Mouse (Mus musculus) stomach, embryonic 14.5 days (tissue): ENCODE measurements at regions not wholly inside any gene's neighbourhood (a gene's known extent, or its start where the extent isn't known, plus 50 kb on each side); places are given as distances from the start of the nearest gene placed in this dataset.

Source experiments
- ATAC-seq: fragments of 200-750 bp; cut with Nextera tagmentation; 2 replicates; pipeline ENCODE4 v1.8.0; 2017; ENCODE audit warnings: low read depth, moderate TSS enrichment; ENCODE audit not compliant: insufficient number of reproducible peaks, insufficient read depth, low FRiP score
- H3K27ac ChIP-seq: fragments of 300-500 bp; sonication (generic); 2 replicates; pipeline ENCODE4 v1.5.1; 2014; ENCODE audit warnings: mild to moderate bottlenecking, low read length, moderate library complexity, mixed read lengths
- H3K27me3 ChIP-seq: fragments of 300-500 bp; sonication (generic); 2 replicates; pipeline ENCODE4 v1.6.1; 2014; ENCODE audit warnings: low read length, control low read depth, mixed read lengths; ENCODE audit not compliant: control insufficient read depth, insufficient read depth
- H3K36me3 ChIP-seq: fragments of 300-500 bp; sonication (generic); 2 replicates; pipeline ENCODE4 v1.6.1; 2014; ENCODE audit warnings: mild to moderate bottlenecking, control low read depth, low read length, moderate library complexity, mixed read lengths; ENCODE audit not compliant: control insufficient read depth, insufficient read depth
- H3K4me1 ChIP-seq: fragments of 300-500 bp; sonication (generic); 2 replicates; pipeline ENCODE4 v1.6.1; 2014; ENCODE audit warnings: low read length, control low read depth, mixed read lengths; ENCODE audit not compliant: control insufficient read depth, insufficient read depth
- H3K4me2 ChIP-seq: fragments of 300-500 bp; sonication (generic); replicated peaks from 2 replicates; pipeline ENCODE4 v1.6.1; 2014; ENCODE audit warnings: low read depth, low read length, control low read depth
- H3K4me3 ChIP-seq: fragments of 300-500 bp; sonication (generic); 2 replicates; pipeline ENCODE4 v1.5.1; 2014; ENCODE audit warnings: low read depth, low read length, control low read depth
- H3K9ac ChIP-seq: fragments of 300-500 bp; sonication (generic); replicated peaks from 2 replicates; pipeline ENCODE4 v1.6.1; 2014; ENCODE audit warnings: low read depth, mild to moderate bottlenecking, control low read depth, low read length, moderate library complexity, mixed read lengths
- H3K9me3 ChIP-seq: fragments of 300-500 bp; sonication (generic); 2 replicates; pipeline ENCODE4 v1.6.1; 2016; ENCODE audit warnings: low read depth, low read length, control low read depth; ENCODE audit not compliant: control insufficient read depth
- WGBS: fragments of 180-500 bp; shearing (Covaris S2); extraction: QIAGEN DNeasy Blood & Tissue Kit; methylation state at CpG from one replicate; pipeline ENCODE4 v1.1.7; 2014; 5-methylcytosine and 5-hydroxymethylcytosine counted together

DNA sequence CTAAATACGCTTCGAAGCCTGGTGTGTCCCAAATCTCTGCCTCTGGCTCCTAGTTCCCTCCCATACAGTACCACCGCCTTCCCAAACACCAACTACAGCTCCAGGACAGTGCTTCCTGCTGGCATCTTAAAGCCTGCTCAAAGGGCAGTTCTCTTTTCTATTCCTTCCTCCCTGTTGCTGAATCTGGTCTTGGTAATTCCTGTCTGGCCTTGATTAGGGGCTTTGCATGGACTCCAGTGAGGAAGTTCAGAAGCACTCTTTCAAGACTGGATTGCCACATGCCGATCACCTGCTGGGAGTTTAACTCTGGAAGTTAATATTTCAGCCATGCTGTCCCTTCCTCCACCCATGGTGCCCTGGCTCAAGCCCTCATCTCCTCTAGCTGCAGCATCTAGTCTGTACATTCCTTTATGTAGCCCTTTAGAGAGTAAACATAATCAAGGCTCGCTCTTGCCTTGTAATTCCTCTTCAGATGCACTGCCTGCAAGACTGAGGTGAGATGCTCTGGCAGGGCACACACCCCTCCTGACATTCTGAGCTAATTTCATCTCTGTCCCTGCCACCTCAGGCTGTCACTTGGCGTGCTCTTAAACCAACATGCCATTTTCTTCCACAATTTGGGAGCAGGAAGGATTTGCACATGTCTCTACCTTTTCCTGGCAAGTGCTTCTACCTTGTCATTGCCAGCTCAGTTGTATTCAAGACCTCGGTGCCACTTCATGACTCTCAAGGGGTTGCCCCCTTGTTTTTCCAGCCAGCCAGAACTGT is 148.8 kb upstream of the Bcl6 start:
- WGBS, result 86% methylated on average over 7 of the region's 7 CpGs

DNA sequence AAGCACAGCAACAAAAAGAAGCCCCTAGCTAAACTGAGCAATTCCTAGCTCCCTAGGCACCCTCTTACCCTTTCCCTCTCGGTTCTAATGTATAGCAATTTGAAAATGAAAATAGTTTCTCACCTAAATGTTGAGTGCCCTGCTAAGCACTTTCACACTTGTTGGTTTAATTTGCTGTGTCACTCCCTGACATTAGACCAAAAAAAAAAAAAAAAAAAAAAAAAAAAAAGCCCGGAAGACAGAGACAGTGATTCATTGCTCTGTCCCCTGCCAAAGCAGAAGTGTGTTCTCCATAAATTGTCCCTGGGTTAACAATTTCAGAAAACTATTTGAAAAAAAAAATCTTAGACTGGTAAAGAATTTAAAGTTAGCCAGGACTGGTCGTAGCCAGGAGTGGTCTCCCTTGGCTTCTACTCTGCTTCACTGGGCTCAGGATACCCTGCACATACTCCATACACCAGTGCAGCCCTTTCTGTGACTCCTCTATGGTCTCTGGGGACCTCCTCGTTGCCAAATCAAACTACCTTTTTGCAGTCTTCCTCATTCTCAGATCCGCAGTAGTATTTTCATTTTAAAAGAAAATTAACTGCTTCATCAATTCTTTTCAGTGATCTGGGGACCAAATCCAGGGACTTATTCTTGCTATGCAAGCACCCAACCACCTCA is 148.0 kb upstream of the Bcl6 start:
- Histone ChIP-seq H3K9ac (no peak overlapping the region), H3K4me2 (no peak overlapping the region), H3K4me3 (no peak overlapping the region), H3K27ac (no peak overlapping the region), H3K27me3 (no peaks in the 10 kb centered on the region), H3K4me1 (no peaks in the 10 kb centered on the region), H3K36me3 (no peaks in the 10 kb centered on the region), H3K9me3 (no peaks in the 10 kb centered on the region)
- no peak for ATAC-seq
- 61% methylated on average over 5 of the region's 5 CpGs for WGBS

More for the DNA sequence above, 148.8 kb upstream of the Bcl6 start:
- no peaks in the 10 kb centered on the region for H3K4me1 ChIP-seq
- no peak overlapping the region for H3K4me3 ChIP-seq
- no peaks in the 10 kb centered on the region for H3K27me3 ChIP-seq
- H3K4me2 ChIP-seq, result no peak overlapping the region
- H3K27ac ChIP-seq, result no peak overlapping the region
- no peaks in the 10 kb centered on the region for H3K9me3 ChIP-seq
- no peak overlapping the region for H3K9ac ChIP-seq
- no peak for ATAC-seq
- no peaks in the 10 kb centered on the region for H3K36me3 ChIP-seq

DNA sequence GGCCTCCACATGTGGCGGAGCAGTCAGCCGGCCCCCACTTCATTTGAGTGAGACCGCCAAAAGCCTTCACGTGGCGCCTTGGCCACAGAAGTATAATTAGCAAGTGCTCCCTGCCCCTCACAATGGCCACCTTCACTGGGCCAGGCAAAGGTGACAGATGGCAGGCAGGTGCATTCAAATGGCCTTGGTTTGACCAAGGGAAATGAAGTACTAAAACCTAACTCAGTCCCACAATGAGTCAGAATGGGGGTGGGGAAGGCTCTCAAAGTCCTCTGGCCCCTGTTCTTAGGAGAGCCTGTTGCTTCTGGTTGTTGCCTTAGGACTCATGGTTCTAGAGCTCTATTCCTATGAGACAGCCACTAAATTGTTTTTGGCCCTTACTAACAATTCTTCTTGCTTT is 147.2 kb upstream of the Bcl6 start:
- Histone ChIP-seq H3K36me3 (no peaks in the 10 kb centered on the region), H3K4me1 (no peaks in the 10 kb centered on the region), H3K4me2 (no peak overlapping the region), H3K27ac (no peak overlapping the region), H3K9ac (no peak overlapping the region), H3K27me3 (no peaks in the 10 kb centered on the region), H3K4me3 (no peak overlapping the region), H3K9me3 (no peaks in the 10 kb centered on the region)
- WGBS, result 91% methylated on average over 5 of the region's 5 CpGs
- ATAC-seq, result no peak

DNA sequence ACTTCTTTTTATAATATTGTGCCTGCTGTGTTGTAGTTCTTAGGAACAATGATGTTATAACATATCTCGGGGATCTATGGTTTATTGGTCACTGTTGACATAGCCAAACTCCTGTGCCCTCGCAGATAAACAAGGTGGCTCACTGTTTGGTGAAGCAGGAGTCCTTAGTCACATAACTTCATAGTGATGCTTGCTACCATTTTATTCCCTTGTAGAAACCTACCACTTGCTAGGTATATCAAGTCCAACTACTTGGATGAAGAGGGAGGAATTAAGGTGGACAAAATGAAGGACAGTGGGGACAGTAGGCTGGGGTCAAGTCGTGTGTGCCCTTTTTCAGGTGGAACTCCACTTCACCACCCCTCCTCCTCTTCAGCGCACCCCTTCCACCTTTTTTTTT is 146.7 kb upstream of the Bcl6 start:
- no peaks in the 10 kb centered on the region for H3K36me3 ChIP-seq
- 87% methylated on average over 4 of the region's 4 CpGs for WGBS

GRCm38 (mm10) chr16:24134486-24135050 is 145.9 kb upstream of the Bcl6 start:
- no peaks in the 10 kb centered on the region for H3K36me3 ChIP-seq
- H3K9me3 ChIP-seq, result no peaks in the 10 kb centered on the region
- no peak overlapping the region for H3K4me2 ChIP-seq
- H3K4me1 ChIP-seq, result no peaks in the 10 kb centered on the region
- H3K27ac ChIP-seq, result no peak overlapping the region
- 67% methylated on average over 4 of the region's 4 CpGs for WGBS
- no peaks in the 10 kb centered on the region for H3K27me3 ChIP-seq
- no peak overlapping the region for H3K4me3 ChIP-seq
- H3K9ac ChIP-seq, result no peak overlapping the region
- ATAC-seq, result no peak

More for the DNA sequence above, 146.7 kb upstream of the Bcl6 start:
- Histone ChIP-seq H3K4me3 (no peak overlapping the region), H3K27ac (no peak overlapping the region), H3K9ac (no peak overlapping the region), H3K27me3 (no peaks in the 10 kb centered on the region), H3K4me1 (no peaks in the 10 kb centered on the region), H3K9me3 (no peaks in the 10 kb centered on the region), H3K4me2 (no peak overlapping the region)
- no peak for ATAC-seq

GRCm38 (mm10) chr16:24130646-24131045 is 142.0 kb upstream of the Bcl6 start:
- Histone ChIP-seq H3K36me3 (no peaks in the 10 kb centered on the region), H3K9ac (no peak overlapping the region), H3K9me3 (no peaks in the 10 kb centered on the region), H3K27me3 (no peaks in the 10 kb centered on the region), H3K4me2 (no peak overlapping the region), H3K27ac (no peak overlapping the region), H3K4me3 (no peak overlapping the region), H3K4me1 (no peaks in the 10 kb centered on the region)
- ATAC-seq, result no peak

DNA sequence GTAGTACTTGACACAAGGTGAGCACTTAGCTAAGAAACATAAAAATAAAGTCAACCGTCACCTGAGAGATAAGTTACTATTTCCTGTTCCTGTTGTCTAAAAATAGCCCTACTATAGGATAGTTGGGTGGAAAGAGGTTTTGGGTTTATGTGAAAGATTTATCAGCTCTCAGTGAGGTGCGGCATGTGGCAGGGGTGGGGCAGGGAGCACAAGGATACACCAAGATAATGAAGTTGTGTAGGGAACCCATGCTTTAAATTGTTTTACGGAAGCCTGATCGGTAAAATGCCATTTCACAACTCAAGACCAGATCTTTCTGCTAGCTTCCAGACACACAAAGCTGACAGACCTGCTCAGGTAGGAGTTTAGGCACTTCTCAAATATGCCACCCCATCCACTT is 141.0 kb upstream of the Bcl6 start:
- no peak overlapping the region for H3K9ac ChIP-seq
- no peaks in the 10 kb centered on the region for H3K36me3 ChIP-seq
- no peaks in the 10 kb centered on the region for H3K27me3 ChIP-seq
- H3K4me2 ChIP-seq, result no peak overlapping the region
- no peaks in the 10 kb centered on the region for H3K4me1 ChIP-seq
- no peak for ATAC-seq
- no peak overlapping the region for H3K27ac ChIP-seq
- WGBS, result 77% methylated on average over 4 of the region's 4 CpGs
- H3K9me3 ChIP-seq, result no peaks in the 10 kb centered on the region
- no peak overlapping the region for H3K4me3 ChIP-seq

DNA sequence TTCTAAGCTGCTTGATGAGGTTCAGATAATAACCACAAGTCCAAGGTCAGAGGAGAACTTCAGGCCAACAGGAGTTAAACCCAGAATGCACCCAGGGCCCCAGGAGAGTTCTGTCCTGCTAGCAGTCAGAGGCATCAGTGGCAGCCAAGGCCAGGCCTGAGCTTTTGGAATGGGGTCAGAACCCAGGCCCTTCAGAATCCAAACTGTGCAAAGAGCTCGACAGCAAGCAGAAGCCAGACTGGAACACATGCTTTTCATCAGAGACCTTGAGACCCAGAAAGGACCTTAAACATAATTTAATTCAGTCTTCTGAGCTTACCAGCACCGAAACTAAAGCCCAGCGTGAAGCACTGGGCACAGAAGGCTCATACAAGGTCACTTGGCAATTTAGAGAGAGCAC is 139.9 kb upstream of the Bcl6 start:
- 60% methylated on average over 3 of the region's 3 CpGs for WGBS

More for the DNA sequence above, 139.9 kb upstream of the Bcl6 start:
- Histone ChIP-seq H3K27me3 (no peaks in the 10 kb centered on the region), H3K4me3 (no peak overlapping the region), H3K4me1 (no peaks in the 10 kb centered on the region), H3K9me3 (no peaks in the 10 kb centered on the region), H3K36me3 (no peaks in the 10 kb centered on the region), H3K4me2 (no peak overlapping the region), H3K27ac (no peak overlapping the region), H3K9ac (no peak overlapping the region)
- no peak for ATAC-seq
